Mouse (Mus musculus) neural tube, embryonic 14.5 days (tissue): ENCODE results near the gene Dlgap3. TPM values are rescaled to one million over a fixed set of nuclear protein-coding genes. Genes with fewer than 3 reads are reported as not detected.

ENCODE experiments used
- polyA plus RNA-seq: library from polyadenylated mRNA; unstranded; fragments of >200 nt; fragmentation: Nextera tagmentation; extraction: Ambion mirVana; gene quantifications from 2 replicates; pipeline ENCODE4 v1.2.1, GENCODE M21; 2014

The Dlgap3 gene
- polyA plus RNA-seq, 1 experiment from 2014 or later, result 26.0 TPM

Other genes with a start within 250 kb of the Dlgap3 start
- gene Zmym4, start 201.1 kb upstream of the Dlgap3 start, polyA plus RNA-seq, result 34.5 and 38.6 TPM in 2 replicates
- gene Sfpq, start 147.9 kb upstream of the Dlgap3 start, polyA plus RNA-seq, result 104 and 110 TPM in 2 replicates
- 25.2 and 32.7 TPM in 2 replicates for gene Zmym1, start 108.1 kb upstream of the Dlgap3 start, polyA plus RNA-seq
- gene Zmym6, start 91.8 kb upstream of the Dlgap3 start, polyA plus RNA-seq, result 41.2 and 45.7 TPM in 2 replicates
- gene Tmem35b, start 45.5 kb upstream of the Dlgap3 start, polyA plus RNA-seq, result 16.4 and 17.5 TPM in 2 replicates
- 58.2 and 62.7 TPM in 2 replicates for gene Smim12, start 74.6 kb downstream of the Dlgap3 start, polyA plus RNA-seq
- gene Gja4, start 144.8 kb downstream of the Dlgap3 start, polyA plus RNA-seq, result 19.6 and 20.9 TPM in 2 replicates
- gene Gjb3, start 161.6 kb downstream of the Dlgap3 start, polyA plus RNA-seq, result 0.20 TPM in 1 of 2 replicates, not detected in the other
- not detected in 2 replicates for gene Gjb4, start 184.9 kb downstream of the Dlgap3 start, polyA plus RNA-seq
- gene Gjb5, start 189.0 kb downstream of the Dlgap3 start, polyA plus RNA-seq, result 0.21 TPM in 1 of 2 replicates, not detected in the other